In genomic region chr17:70527101-70527500, GRCm38 (mm10) we compare ENCODE assay signal across 9 mouse cellular contexts.
DNase-seq lines count a peak whose midpoint lies in the region; ATAC-seq and TF ChIP-seq lines count a peak whose summit lies in the region.
"Had no signal": no experiment of that assay in that cellular context is flagged by ENCODE, and none has a peak within 500 bp of the region (broad histone marks: within the 10 kb centered on the region; RNA-seq: fewer than 3 reads in every experiment).

No protein-coding gene starts in this region.

- TF ChIP-seq EP300 in liver, postnatal 0 days (IDR thresholded peaks at IDR 0.05; ENCODE audit: low read depth): no peak

- 21% methylated on average over 9 of the region's 9 CpGs for WGBS in liver, postnatal 0 days (ENCODE audit: insufficient replicate concordance)
- 32% methylated on average over 9 of the region's 9 CpGs for WGBS in hindbrain, embryonic 12.5 days

- H3K4me2 ChIP-seq in liver, postnatal 0 days (ENCODE audit: low read depth, low read length): no peak overlapping the region
- H3K4me2 ChIP-seq in hindbrain, embryonic 12.5 days (replicated peaks): no peak overlapping the region
- H3K4me2 ChIP-seq: lung, embryonic 15.5 days had no signal

- no peak overlapping the region for H3K27ac ChIP-seq in liver, postnatal 0 days (ENCODE audit: low read depth)
- H3K27ac ChIP-seq in hindbrain, embryonic 12.5 days: no peak overlapping the region
- H3K27ac ChIP-seq: lung, embryonic 15.5 days had no signal

- no peaks in the 10 kb centered on the region for H3K27me3 ChIP-seq in liver, postnatal 0 days (ENCODE audit: insufficient read depth, low read length)
- H3K27me3 ChIP-seq in hindbrain, embryonic 12.5 days: no peaks in the 10 kb centered on the region
- H3K27me3 ChIP-seq: lung, embryonic 15.5 days had no signal

- no peaks in the 10 kb centered on the region for H3K4me1 ChIP-seq in liver, postnatal 0 days (ENCODE audit: insufficient read depth)
- H3K4me1 ChIP-seq in hindbrain, embryonic 12.5 days: no peaks in the 10 kb centered on the region
- H3K4me1 ChIP-seq: lung, embryonic 15.5 days had no signal

- no peaks in the 10 kb centered on the region for H3K9me3 ChIP-seq in liver, postnatal 0 days (ENCODE audit: low read length)
- no peaks in the 10 kb centered on the region for H3K9me3 ChIP-seq in hindbrain, embryonic 12.5 days (replicated peaks)
- H3K9me3 ChIP-seq: lung, embryonic 15.5 days had no signal

- H3K4me3 ChIP-seq in liver, postnatal 0 days (ENCODE audit: low read depth, low read length): no peak overlapping the region
- H3K4me3 ChIP-seq in hindbrain, embryonic 12.5 days: no peak overlapping the region
- H3K4me3 ChIP-seq: lung, embryonic 15.5 days had no signal

- DNase-seq in liver, postnatal 0 days: peak; percentile 15
- DNase-seq in liver (no peak), R1 (ENCODE audit: low read depth, low spot score) (peak; percentile 58)
- DNase-seq in cerebellum, postnatal 25 days: peak; percentile 59 to 62
- peak; percentile 45 to 75 for DNase-seq in left cerebral cortex, postnatal 25 days (ENCODE audit: low spot score in 2 of 2)
- peak; percentile 71 for DNase-seq in retina, embryonic 14.5 days (ENCODE audit: low spot score)
- no peak for DNase-seq in spleen, postnatal 10 days (ENCODE audit: low spot score in 2 of 2)

- peak; percentile 70 for TF ChIP-seq CTCF in liver, postnatal 0 days (IDR thresholded peaks at IDR 0.05; ENCODE audit: low read depth)

- H3K9ac ChIP-seq in liver, postnatal 0 days (replicated peaks): no peak overlapping the region
- no peak overlapping the region for H3K9ac ChIP-seq in hindbrain, embryonic 12.5 days
- H3K9ac ChIP-seq: lung, embryonic 15.5 days had no signal

- intact Hi-C loops in left cerebral cortex, postnatal 25 days (cut with DNase I): loop anchor here (1.0 to 2.0 kb wide), 2 partner anchors 106 to 156 kb away; no protein-coding TSS in a partner anchor

- no peak for ATAC-seq in liver, postnatal 0 days
- ATAC-seq in hindbrain, embryonic 12.5 days (ENCODE audit: low FRiP score): 0 out of 2 replicates have a peak, but pooled peaks have one; percentile 43

- no peaks in the 10 kb centered on the region for H3K36me3 ChIP-seq in liver, postnatal 0 days (replicated peaks; ENCODE audit: insufficient read depth, low read length)
- no peaks in the 10 kb centered on the region for H3K36me3 ChIP-seq in hindbrain, embryonic 12.5 days
- H3K36me3 ChIP-seq: lung, embryonic 15.5 days had no signal

Comparison
In these comparisons a context has a peak if more than half of its experiments do, and no peak if none do; other contexts are left out.
1. DNase-seq: peak in liver, postnatal 0 days (single experiment), R1 (single experiment), cerebellum, postnatal 25 days (2 of 2), left cerebral cortex, postnatal 25 days (2 of 2) and retina, embryonic 14.5 days (single experiment); none in liver (single experiment) and spleen, postnatal 10 days (0 of 2).